Mouse (Mus musculus) liver, adult 2 months (tissue): ENCODE measurements around the gene Soga1.

Experiments used
- CTCF ChIP-seq: fragments of 200-500 bp; IDR thresholded peaks from 2 replicates; pipeline ENCODE4 v1.5.1; 2011; ENCODE audit warnings: low read depth, low read length, control low read depth
- POLR2A ChIP-seq: fragments of 200-500 bp; IDR thresholded peaks from 2 replicates; pipeline ENCODE4 v1.6.1; 2011; ENCODE audit warnings: low read length, control low read depth; ENCODE audit not compliant: insufficient read depth; ENCODE audit errors: extremely low read depth

GRCm38 (mm10) chr2:157072316-157072990 lies 6.6 kb downstream of the Soga1 start:
- TF ChIP-seq CTCF = no peak
- TF ChIP-seq POLR2A = no peak
